Mouse (Mus musculus): ENCODE data around the gene Spink2.

DNA sequence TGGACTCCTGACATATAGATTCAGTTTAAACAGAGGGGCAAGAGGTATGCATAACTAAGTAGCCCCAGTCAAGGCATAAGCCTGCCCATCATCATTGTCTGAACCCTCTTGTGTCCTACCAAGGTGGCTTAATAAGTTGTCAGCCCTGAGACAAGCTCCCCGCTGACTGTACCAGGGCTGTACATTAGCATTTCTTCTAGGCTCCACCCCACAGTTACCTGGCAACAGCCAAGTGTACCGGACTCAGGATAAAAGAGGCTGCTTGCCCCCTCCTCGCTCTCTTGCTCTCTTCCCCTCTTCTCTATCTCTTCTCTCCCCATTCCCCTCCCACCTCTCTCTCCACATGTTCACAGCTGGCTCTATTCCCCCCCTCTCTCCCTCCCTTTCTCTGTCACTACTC is 23.6 kb upstream of the Spink2 start:
- TF ChIP-seq GATA1 (IDR thresholded peaks at IDR 0.05; ENCODE audit: low read length) (no peak), TAL1 (IDR thresholded peaks at IDR 0.05; ENCODE audit: low read length) (no peak)
